Comparison of ENCODE assay signal across 17 mouse cellular contexts in genomic region chr10:98954230-98954993, GRCm38 (mm10). TPM values are rescaled to one million over a fixed set of nuclear protein-coding genes. Genes with fewer than 3 reads are reported as not detected.
DNase-seq lines count a peak whose midpoint lies in the region; ATAC-seq lines count a peak whose summit lies in the region.
"Had no signal": no experiment of that assay in that cellular context is flagged by ENCODE, and none has a peak within 500 bp of the region (broad histone marks: within the 10 kb centered on the region; RNA-seq: fewer than 3 reads in every experiment).

No protein-coding gene starts in this region.

- DNase-seq in midbrain, embryonic 11.5 days (ENCODE audit: low spot score, missing footprints): peak; percentile 67
- DNase-seq in midbrain, embryonic 10.5 days (ENCODE audit: low spot score): no peak
- peak; percentile 29 for DNase-seq in MEL-GATA-1-ER (ENCODE audit: extremely low read depth, low read depth)
- no peak for DNase-seq in c-Kit-positive CD71-positive TER-119-positive erythroid progenitor cells, embryonic 14.5 days (ENCODE audit: low spot score)
- DNase-seq in layer of hippocampus, postnatal 10 days (ENCODE audit: low spot score in 2 of 2): no peak
- DNase-seq: cerebellum, adult 18-20 months; heart, postnatal 10 days; kidney, adult 8-10 months; kidney, postnatal 36 days; lung, adult 2 months; right cerebral cortex, postnatal 14 days had no signal

- H3K9ac ChIP-seq in midbrain, embryonic 11.5 days (ENCODE audit: low read length): no peak overlapping the region
- H3K9ac ChIP-seq: limb, embryonic 12.5 days had no signal

- no peak overlapping the region for H3K4me3 ChIP-seq in midbrain, embryonic 11.5 days (ENCODE audit: low read depth, low read length)
- H3K4me3 ChIP-seq in midbrain, embryonic 10.5 days: no peak overlapping the region
- H3K4me3 ChIP-seq: limb, embryonic 12.5 days had no signal

- H3K27ac ChIP-seq in midbrain, embryonic 11.5 days (ENCODE audit: low read depth, low read length): no peak overlapping the region
- no peak overlapping the region for H3K27ac ChIP-seq in midbrain, embryonic 10.5 days (replicated peaks)
- H3K27ac ChIP-seq: hindbrain, postnatal 0 days; limb, embryonic 12.5 days had no signal

- H3K4me1 ChIP-seq in midbrain, embryonic 11.5 days (ENCODE audit: control insufficient read depth, insufficient read depth, low read length): no peaks in the 10 kb centered on the region
- H3K4me1 ChIP-seq in midbrain, embryonic 10.5 days: peaks cover 7% of the 10 kb centered on the region; the same call in 1 of the 2 replicates

- no peaks in the 10 kb centered on the region for H3K36me3 ChIP-seq in midbrain, embryonic 11.5 days (ENCODE audit: control insufficient read depth, insufficient read depth, low read length)
- no peaks in the 10 kb centered on the region for H3K36me3 ChIP-seq in midbrain, embryonic 10.5 days
- H3K36me3 ChIP-seq: limb, embryonic 12.5 days had no signal

- H3K4me2 ChIP-seq in midbrain, embryonic 11.5 days: no peak overlapping the region
- H3K4me2 ChIP-seq: limb, embryonic 12.5 days had no signal

- WGBS in midbrain, embryonic 11.5 days: 91% methylated on average over 12 of the region's 12 CpGs
- WGBS in midbrain, embryonic 10.5 days: 91% methylated on average over 12 of the region's 12 CpGs

- H3K9me3 ChIP-seq in midbrain, embryonic 11.5 days (ENCODE audit: control insufficient read depth, low read length): no peaks in the 10 kb centered on the region
- H3K9me3 ChIP-seq in midbrain, embryonic 10.5 days (replicated peaks): no peaks in the 10 kb centered on the region
- H3K9me3 ChIP-seq: limb, embryonic 12.5 days had no signal

- no peak for ATAC-seq in midbrain, embryonic 11.5 days (ENCODE audit: low FRiP score)
- ATAC-seq in hematopoietic stem cell, adult 5-6 weeks (replicated peaks in 1 of 2; ENCODE audit: insufficient read depth in 1 of 2, low FRiP score in 2 of 2, low TSS enrichment in 1 of 2, low read depth in 1 of 2, poor library complexity in 2 of 2, severe bottlenecking in 2 of 2): peak; percentile 63 to 84; a peak in 3 of 4 replicates
- ATAC-seq in neutrophil, adult 5-6 weeks (ENCODE audit: extremely low read depth, insufficient number of reproducible peaks, low FRiP score, poor library complexity, severe bottlenecking): peak; percentile 76
- ATAC-seq: forebrain, embryonic 14.5 days; hindbrain, postnatal 0 days; Patski had no signal

- no peaks in the 10 kb centered on the region for H3K27me3 ChIP-seq in midbrain, embryonic 11.5 days (ENCODE audit: control insufficient read depth, insufficient read depth, low read length)
- H3K27me3 ChIP-seq in midbrain, embryonic 10.5 days (ENCODE audit: low read depth, poor library complexity, severe bottlenecking): no peaks in the 10 kb centered on the region
- H3K27me3 ChIP-seq: limb, embryonic 12.5 days; Patski had no signal

RNA-seq across cellular contexts. Expression of gene Atp2b1, which starts 40.2 kb away (rescaled TPM):
- polyA plus RNA-seq in midbrain, embryonic 11.5 days (2014; fragmentation: Nextera tagmentation; extraction: Ambion mirVana): 76.4 and 88.3 TPM in 2 replicates
- 80.8 and 83.9 TPM in 2 replicates for polyA plus RNA-seq in midbrain, embryonic 10.5 days (2016; fragmentation: Nextera tagmentation; extraction: Ambion mirVana)
- total RNA-seq in hematopoietic stem cell, adult 5-6 weeks (2017): 49.1 and 56.2 TPM in 2 replicates
- total RNA-seq in neutrophil, adult 5-6 weeks (2017): 216 and 258 TPM in 2 replicates
- total RNA-seq in layer of hippocampus, postnatal 10 days (2021): 1,000 to 10,000 TPM; 1,022 to 1,059 TPM

Comparison
In these comparisons a context has a peak if more than half of its experiments do, and no peak if none do; other contexts are left out.
1. DNase-seq: peak in midbrain, embryonic 11.5 days (single experiment) and MEL-GATA-1-ER (single experiment); none in midbrain, embryonic 10.5 days (single experiment), c-Kit-positive CD71-positive TER-119-positive erythroid progenitor cells, embryonic 14.5 days (single experiment) and layer of hippocampus, postnatal 10 days (0 of 2).